Mouse (Mus musculus): ENCODE data around the gene Sh2d5. TPM values are rescaled to one million over a fixed set of nuclear protein-coding genes. Genes with fewer than 3 reads are reported as not detected.
A peak's percentile ranks its signal among the peaks of the same experiment; 100 is the strongest.

Gene Sh2d5
- 0.72 and 0.78 TPM in 2 replicates for polyA plus RNA-seq (2015; fragmentation: Nextera tagmentation; extraction: Ambion mirVana)

- no peak within 1 kb of the TSS for H3K27ac ChIP-seq (ENCODE audit: low read length)
- H3K4me1 ChIP-seq (ENCODE audit: control insufficient read depth, low read depth, low read length), result peaks cover 15% of the 10 kb centered on the region
- peaks cover 35% of the 10 kb centered on the region for H3K27me3 ChIP-seq (ENCODE audit: control insufficient read depth, insufficient read depth, low read depth, low read length)
- ATAC-seq (ENCODE audit: low read depth), result peak; percentile 85
- WGBS (ENCODE audit: insufficient replicate concordance), result 1% methylated on average over 60 of the region's 74 CpGs
- H3K9me3 ChIP-seq (replicated peaks; ENCODE audit: control insufficient read depth, low read length), result no peaks in the 10 kb centered on the region
- H3K9ac ChIP-seq (ENCODE audit: low read depth, low read length), result no peak within 1 kb of the TSS
- H3K36me3 ChIP-seq (ENCODE audit: control insufficient read depth, insufficient read depth), result peaks cover 7% of the 10 kb centered on the region
- H3K4me2 ChIP-seq (ENCODE audit: low read depth, low read length), result peak within 1 kb of the TSS; percentile 80
- H3K4me3 ChIP-seq (ENCODE audit: low read depth, low read length), result peak within 1 kb of the TSS; percentile 54
Measured at GRCm38 (mm10) chr4:138250088-138250960, at the start of gene Sh2d5, which contains the start of gene Kif17. Gene Sh2d5, plus strand, starts transcription at chr4:138250403. Gene Kif17, plus strand, starts transcription at chr4:138250435.

- no peaks in the 10 kb centered on the region; the same call in 1 of the 2 replicates for H3K4me1 ChIP-seq (ENCODE audit: control insufficient read depth, low read depth, low read length)
- no peak overlapping the region for H3K4me3 ChIP-seq (ENCODE audit: low read depth, low read length)
- H3K36me3 ChIP-seq (ENCODE audit: control insufficient read depth, insufficient read depth), result peaks cover 22% of the 10 kb centered on the region
- 74% methylated on average over 3 of the region's 3 CpGs for WGBS (ENCODE audit: insufficient replicate concordance)
- no peaks in the 10 kb centered on the region for H3K27me3 ChIP-seq (ENCODE audit: control insufficient read depth, insufficient read depth, low read depth, low read length)
- no peak overlapping the region for H3K27ac ChIP-seq (ENCODE audit: low read length)
- H3K9me3 ChIP-seq (replicated peaks; ENCODE audit: control insufficient read depth, low read length), result no peaks in the 10 kb centered on the region
- ATAC-seq (ENCODE audit: low read depth), result no peak
- no peak overlapping the region for H3K4me2 ChIP-seq (ENCODE audit: low read depth, low read length)
- H3K9ac ChIP-seq (ENCODE audit: low read depth, low read length), result no peak overlapping the region
Measured at GRCm38 (mm10) chr4:138200769-138201168, 49.4 kb upstream of the Sh2d5 start.

- Histone ChIP-seq H3K36me3 (ENCODE audit: control insufficient read depth, insufficient read depth) (peaks cover 25% of the 10 kb centered on the region), H3K27ac (ENCODE audit: low read length) (no peak overlapping the region), H3K4me3 (ENCODE audit: low read depth, low read length) (no peak overlapping the region), H3K4me1 (ENCODE audit: control insufficient read depth, low read depth, low read length) (no peaks in the 10 kb centered on the region; the same call in 1 of the 2 replicates), H3K9me3 (replicated peaks; ENCODE audit: control insufficient read depth, low read length) (no peaks in the 10 kb centered on the region), H3K27me3 (ENCODE audit: control insufficient read depth, insufficient read depth, low read depth, low read length) (no peaks in the 10 kb centered on the region), H3K4me2 (ENCODE audit: low read depth, low read length) (no peak overlapping the region), H3K9ac (ENCODE audit: low read depth, low read length) (no peak overlapping the region)
- no peak for ATAC-seq (ENCODE audit: low read depth)
- 73% methylated on average over 9 of the region's 9 CpGs for WGBS (ENCODE audit: insufficient replicate concordance)
Measured at GRCm38 (mm10) chr4:138201696-138202095, 48.5 kb upstream of the Sh2d5 start.

GRCm38 (mm10) chr4:138210116-138210515, 40.1 kb upstream of the Sh2d5 start:
- H3K9ac ChIP-seq (ENCODE audit: low read depth, low read length), result no peak overlapping the region
- H3K9me3 ChIP-seq (replicated peaks; ENCODE audit: control insufficient read depth, low read length), result no peaks in the 10 kb centered on the region
- no peak overlapping the region for H3K4me3 ChIP-seq (ENCODE audit: low read depth, low read length)
- peaks cover 6% of the 10 kb centered on the region for H3K36me3 ChIP-seq (ENCODE audit: control insufficient read depth, insufficient read depth)
- H3K27ac ChIP-seq (ENCODE audit: low read length), result no peak overlapping the region
- H3K4me2 ChIP-seq (ENCODE audit: low read depth, low read length), result no peak overlapping the region
- WGBS (ENCODE audit: insufficient replicate concordance), result 72% methylated on average over 5 of the region's 5 CpGs
- no peaks in the 10 kb centered on the region for H3K4me1 ChIP-seq (ENCODE audit: control insufficient read depth, low read depth, low read length)
- ATAC-seq (ENCODE audit: low read depth), result no peak
- no peaks in the 10 kb centered on the region for H3K27me3 ChIP-seq (ENCODE audit: control insufficient read depth, insufficient read depth, low read depth, low read length)

GRCm38 (mm10) chr4:138213861-138214260, 36.3 kb upstream of the Sh2d5 start:
- 69% methylated on average over 3 of the region's 3 CpGs for WGBS (ENCODE audit: insufficient replicate concordance)
- H3K27ac ChIP-seq (ENCODE audit: low read length), result no peak overlapping the region
- peaks cover 18% of the 10 kb centered on the region for H3K4me1 ChIP-seq (ENCODE audit: control insufficient read depth, low read depth, low read length)
- no peaks in the 10 kb centered on the region for H3K9me3 ChIP-seq (replicated peaks; ENCODE audit: control insufficient read depth, low read length)
- no peak overlapping the region for H3K9ac ChIP-seq (ENCODE audit: low read depth, low read length)
- ATAC-seq (ENCODE audit: low read depth), result no peak
- H3K36me3 ChIP-seq (ENCODE audit: control insufficient read depth, insufficient read depth), result no peaks in the 10 kb centered on the region
- H3K4me2 ChIP-seq (ENCODE audit: low read depth, low read length), result no peak overlapping the region
- H3K27me3 ChIP-seq (ENCODE audit: control insufficient read depth, insufficient read depth, low read depth, low read length), result no peaks in the 10 kb centered on the region
- H3K4me3 ChIP-seq (ENCODE audit: low read depth, low read length), result no peak overlapping the region

- 49% methylated on average over 13 of the region's 13 CpGs for WGBS (ENCODE audit: insufficient replicate concordance)
- H3K4me1 ChIP-seq (ENCODE audit: control insufficient read depth, low read depth, low read length), result peaks cover 35% of the 10 kb centered on the region
- H3K9ac ChIP-seq (ENCODE audit: low read depth, low read length), result peak overlapping the region; percentile 99
- peak overlapping the region; percentile 91 for H3K4me2 ChIP-seq (ENCODE audit: low read depth, low read length)
- peak overlapping the region; percentile 99 for H3K4me3 ChIP-seq (ENCODE audit: low read depth, low read length)
- no peaks in the 10 kb centered on the region for H3K27me3 ChIP-seq (ENCODE audit: control insufficient read depth, insufficient read depth, low read depth, low read length)
- peak overlapping the region; percentile 97 for H3K27ac ChIP-seq (ENCODE audit: low read length)
- H3K36me3 ChIP-seq (ENCODE audit: control insufficient read depth, insufficient read depth), result no peaks in the 10 kb centered on the region
- H3K9me3 ChIP-seq (replicated peaks; ENCODE audit: control insufficient read depth, low read length), result no peaks in the 10 kb centered on the region
- no peak for ATAC-seq (ENCODE audit: low read depth)
Measured at GRCm38 (mm10) chr4:138215671-138216199, 34.5 kb upstream of the Sh2d5 start.

- peak; percentile 59 for ATAC-seq (ENCODE audit: low read depth)
Measured at GRCm38 (mm10) chr4:138216200-138216890, 33.9 kb upstream of the Sh2d5 start, which contains the start of gene Hp1bp3. Gene Hp1bp3, plus strand, starts transcription at chr4:138216296.

GRCm38 (mm10) chr4:138216891-138217392, 33.3 kb upstream of the Sh2d5 start:
- H3K27ac ChIP-seq (ENCODE audit: low read length), result peak overlapping the region; percentile 98
- H3K4me3 ChIP-seq (ENCODE audit: low read depth, low read length), result peak overlapping the region; percentile 99
- no peaks in the 10 kb centered on the region for H3K27me3 ChIP-seq (ENCODE audit: control insufficient read depth, insufficient read depth, low read depth, low read length)
- peak overlapping the region; percentile 99 for H3K9ac ChIP-seq (ENCODE audit: low read depth, low read length)
- ATAC-seq (ENCODE audit: low read depth), result peak; percentile 96
- H3K36me3 ChIP-seq (ENCODE audit: control insufficient read depth, insufficient read depth), result peaks cover 4% of the 10 kb centered on the region; the same call in 1 of the 2 replicates
- under 1% methylated on average over 53 of the region's 68 CpGs for WGBS (ENCODE audit: insufficient replicate concordance)
- peaks cover 42% of the 10 kb centered on the region for H3K4me1 ChIP-seq (ENCODE audit: control insufficient read depth, low read depth, low read length)
- H3K9me3 ChIP-seq (replicated peaks; ENCODE audit: control insufficient read depth, low read length), result no peaks in the 10 kb centered on the region
- peak overlapping the region; percentile 91 for H3K4me2 ChIP-seq (ENCODE audit: low read depth, low read length)

More at GRCm38 (mm10) chr4:138216200-138216890, 33.9 kb upstream of the Sh2d5 start, which contains the start of gene Hp1bp3:
- Histone ChIP-seq H3K36me3 (ENCODE audit: control insufficient read depth, insufficient read depth) (no peaks in the 10 kb centered on the region), H3K4me3 (ENCODE audit: low read depth, low read length) (peak within 1 kb of the TSS; percentile 99), H3K4me1 (ENCODE audit: control insufficient read depth, low read depth, low read length) (peaks cover 39% of the 10 kb centered on the region), H3K27ac (ENCODE audit: low read length) (peak within 1 kb of the TSS; percentile 98), H3K4me2 (ENCODE audit: low read depth, low read length) (peak within 1 kb of the TSS; percentile 91), H3K27me3 (ENCODE audit: control insufficient read depth, insufficient read depth, low read depth, low read length) (no peaks in the 10 kb centered on the region), H3K9ac (ENCODE audit: low read depth, low read length) (peak within 1 kb of the TSS; percentile 99), H3K9me3 (replicated peaks; ENCODE audit: control insufficient read depth, low read length) (no peaks in the 10 kb centered on the region)
- under 1% methylated on average over 67 of the region's 84 CpGs for WGBS (ENCODE audit: insufficient replicate concordance)
